Mouse (Mus musculus): ENCODE data around the gene Crtc1. TPM values are rescaled to one million over a fixed set of nuclear protein-coding genes. Genes with fewer than 3 reads are reported as not detected.

Crtc1 gene
- polyA plus RNA-seq, 1 experiment from 2014 or later: 55.9 TPM

DNA sequence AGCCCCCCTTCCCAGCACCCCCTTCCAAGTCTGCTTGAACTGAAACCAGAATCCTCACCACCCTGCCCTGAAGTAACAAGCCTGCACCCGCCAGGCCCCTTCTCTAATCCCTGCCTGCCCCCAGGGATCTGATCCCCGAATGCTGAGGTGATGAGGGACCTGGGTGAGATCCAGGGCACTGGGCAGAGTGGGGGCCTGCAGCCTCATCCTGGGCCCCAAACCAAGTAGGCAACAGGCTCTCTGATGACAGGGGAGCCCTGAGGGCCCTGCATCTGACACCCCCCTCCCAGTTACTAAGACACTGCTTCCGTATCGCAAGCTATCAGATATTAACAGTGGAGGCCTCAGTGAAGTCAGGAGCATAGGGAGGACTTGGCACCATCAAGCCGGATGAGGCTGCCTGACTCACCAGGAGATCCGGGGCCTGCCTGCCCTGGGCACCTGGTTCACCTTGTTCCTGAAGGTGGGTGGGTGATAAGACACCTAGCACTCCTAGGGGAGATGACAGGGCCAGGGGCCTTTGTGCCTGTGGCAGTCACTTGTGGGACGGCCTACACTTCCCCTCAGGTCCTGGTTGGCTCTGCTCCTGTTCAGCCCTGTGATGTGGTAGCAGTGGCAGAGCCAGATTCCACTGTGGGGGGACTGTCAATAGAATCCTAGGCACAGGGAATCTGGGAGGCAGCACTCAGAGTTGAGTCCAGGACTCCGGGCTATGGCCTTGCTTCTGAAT is 44.9 kb downstream of the Crtc1 start:
- ATAC-seq (ENCODE audit: low read depth): no peak
- H3K4me1 ChIP-seq (ENCODE audit: control insufficient read depth, insufficient read depth, low read length): no peaks in the 10 kb centered on the region
- H3K36me3 ChIP-seq (ENCODE audit: control insufficient read depth, insufficient read depth, low read length): peaks cover 16% of the 10 kb centered on the region; the same call in 1 of the 2 replicates
- WGBS: 91% methylated on average over 8 of the region's 8 CpGs
- H3K27me3 ChIP-seq (ENCODE audit: control insufficient read depth, insufficient read depth, low read length): no peaks in the 10 kb centered on the region
- H3K9me3 ChIP-seq (ENCODE audit: control insufficient read depth, low read length): no peaks in the 10 kb centered on the region
- no peak overlapping the region for H3K9ac ChIP-seq (replicated peaks; ENCODE audit: low read depth, low read length)
- no peak overlapping the region for H3K27ac ChIP-seq (ENCODE audit: low read depth, low read length)
- H3K4me3 ChIP-seq (ENCODE audit: low read depth, low read length): no peak overlapping the region
- H3K4me2 ChIP-seq (ENCODE audit: low read depth, low read length): no peak overlapping the region

GRCm38 (mm10) chr8:70393087-70393486 is 46.3 kb downstream of the Crtc1 start:
- Histone ChIP-seq H3K4me2 (ENCODE audit: low read depth, low read length) (no peak overlapping the region), H3K27me3 (ENCODE audit: control insufficient read depth, insufficient read depth, low read length) (no peaks in the 10 kb centered on the region), H3K9me3 (ENCODE audit: control insufficient read depth, low read length) (no peaks in the 10 kb centered on the region), H3K4me3 (ENCODE audit: low read depth, low read length) (no peak overlapping the region), H3K9ac (replicated peaks; ENCODE audit: low read depth, low read length) (no peak overlapping the region), H3K36me3 (ENCODE audit: control insufficient read depth, insufficient read depth, low read length) (peaks cover 16% of the 10 kb centered on the region; the same call in 1 of the 2 replicates), H3K4me1 (ENCODE audit: control insufficient read depth, insufficient read depth, low read length) (no peaks in the 10 kb centered on the region), H3K27ac (ENCODE audit: low read depth, low read length) (no peak overlapping the region)
- no peak for ATAC-seq (ENCODE audit: low read depth)
- WGBS: 82% methylated on average over 5 of the region's 5 CpGs

GRCm38 (mm10) chr8:70389678-70390077 is 49.7 kb downstream of the Crtc1 start:
- Histone ChIP-seq H3K4me3 (ENCODE audit: low read depth, low read length) (no peak overlapping the region), H3K4me1 (ENCODE audit: control insufficient read depth, insufficient read depth, low read length) (no peaks in the 10 kb centered on the region), H3K27me3 (ENCODE audit: control insufficient read depth, insufficient read depth, low read length) (no peaks in the 10 kb centered on the region), H3K36me3 (ENCODE audit: control insufficient read depth, insufficient read depth, low read length) (peaks cover 39% of the 10 kb centered on the region), H3K27ac (ENCODE audit: low read depth, low read length) (no peak overlapping the region), H3K9me3 (ENCODE audit: control insufficient read depth, low read length) (no peaks in the 10 kb centered on the region), H3K4me2 (ENCODE audit: low read depth, low read length) (no peak overlapping the region), H3K9ac (replicated peaks; ENCODE audit: low read depth, low read length) (no peak overlapping the region)
- WGBS: 90% methylated on average over 2 of the region's 2 CpGs
- ATAC-seq (ENCODE audit: low read depth): no peak

DNA sequence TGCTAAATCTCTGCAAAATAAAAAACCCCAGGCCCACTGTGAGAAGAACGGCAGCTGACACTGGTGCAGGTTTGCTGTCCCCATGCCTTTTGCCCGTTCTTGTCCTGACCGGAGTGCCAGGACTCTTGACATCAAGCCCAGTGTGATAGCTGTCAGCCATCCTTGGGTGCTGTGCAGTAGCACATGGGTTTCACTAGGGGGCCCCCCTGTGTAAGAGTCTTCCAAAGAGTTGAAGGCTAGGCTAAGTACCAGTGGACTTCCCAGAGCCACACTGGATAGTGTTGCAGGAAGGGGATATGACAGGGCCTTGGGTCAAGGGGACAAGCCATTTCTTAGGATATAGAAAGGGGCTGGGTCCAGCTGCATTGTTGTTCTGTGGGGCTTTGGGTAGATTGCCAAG is 56.1 kb downstream of the Crtc1 start:
- Histone ChIP-seq H3K9me3 (ENCODE audit: control insufficient read depth, low read length) (no peaks in the 10 kb centered on the region), H3K9ac (replicated peaks; ENCODE audit: low read depth, low read length) (no peak overlapping the region), H3K4me1 (ENCODE audit: control insufficient read depth, insufficient read depth, low read length) (no peaks in the 10 kb centered on the region), H3K27ac (ENCODE audit: low read depth, low read length) (no peak overlapping the region), H3K27me3 (ENCODE audit: control insufficient read depth, insufficient read depth, low read length) (peaks cover 8% of the 10 kb centered on the region), H3K36me3 (ENCODE audit: control insufficient read depth, insufficient read depth, low read length) (peaks cover 24% of the 10 kb centered on the region), H3K4me2 (ENCODE audit: low read depth, low read length) (no peak overlapping the region), H3K4me3 (ENCODE audit: low read depth, low read length) (no peak overlapping the region)
- 52% methylated on average over 3 of the region's 3 CpGs for WGBS
- peak; percentile 49; the same call in 1 of the 2 replicates for ATAC-seq (ENCODE audit: low read depth)

- WGBS: 85% methylated on average over 12 of the region's 12 CpGs
- Histone ChIP-seq H3K4me1 (ENCODE audit: control insufficient read depth, insufficient read depth, low read length) (no peaks in the 10 kb centered on the region), H3K4me3 (ENCODE audit: low read depth, low read length) (no peak overlapping the region), H3K9ac (replicated peaks; ENCODE audit: low read depth, low read length) (no peak overlapping the region), H3K9me3 (ENCODE audit: control insufficient read depth, low read length) (no peaks in the 10 kb centered on the region), H3K27me3 (ENCODE audit: control insufficient read depth, insufficient read depth, low read length) (peaks cover 39% of the 10 kb centered on the region), H3K4me2 (ENCODE audit: low read depth, low read length) (no peak overlapping the region), H3K27ac (ENCODE audit: low read depth, low read length) (no peak overlapping the region), H3K36me3 (ENCODE audit: control insufficient read depth, insufficient read depth, low read length) (no peaks in the 10 kb centered on the region)
- no peak for ATAC-seq (ENCODE audit: low read depth)
Observed at GRCm38 (mm10) chr8:70380069-70380468, 59.3 kb downstream of the Crtc1 start.

- Histone ChIP-seq H3K27me3 (ENCODE audit: control insufficient read depth, insufficient read depth, low read length) (peaks cover 67% of the 10 kb centered on the region), H3K9me3 (ENCODE audit: control insufficient read depth, low read length) (no peaks in the 10 kb centered on the region), H3K36me3 (ENCODE audit: control insufficient read depth, insufficient read depth, low read length) (no peaks in the 10 kb centered on the region), H3K9ac (replicated peaks; ENCODE audit: low read depth, low read length) (no peak overlapping the region), H3K4me3 (ENCODE audit: low read depth, low read length) (no peak overlapping the region), H3K27ac (ENCODE audit: low read depth, low read length) (no peak overlapping the region), H3K4me2 (ENCODE audit: low read depth, low read length) (no peak overlapping the region), H3K4me1 (ENCODE audit: control insufficient read depth, insufficient read depth, low read length) (peaks cover 10% of the 10 kb centered on the region; the same call in 1 of the 2 replicates)
- WGBS: 17% methylated on average over 15 of the region's 15 CpGs
- no peak for ATAC-seq (ENCODE audit: low read depth)
Observed at GRCm38 (mm10) chr8:70377049-70377448, 62.3 kb downstream of the Crtc1 start.

GRCm38 (mm10) chr8:70376275-70376741 is 63.1 kb downstream of the Crtc1 start:
- Histone ChIP-seq H3K27ac (ENCODE audit: low read depth, low read length) (no peak overlapping the region), H3K4me2 (ENCODE audit: low read depth, low read length) (no peak overlapping the region), H3K4me1 (ENCODE audit: control insufficient read depth, insufficient read depth, low read length) (peaks cover 10% of the 10 kb centered on the region; the same call in 1 of the 2 replicates), H3K4me3 (ENCODE audit: low read depth, low read length) (no peak overlapping the region), H3K36me3 (ENCODE audit: control insufficient read depth, insufficient read depth, low read length) (no peaks in the 10 kb centered on the region), H3K27me3 (ENCODE audit: control insufficient read depth, insufficient read depth, low read length) (peaks cover 74% of the 10 kb centered on the region), H3K9me3 (ENCODE audit: control insufficient read depth, low read length) (no peaks in the 10 kb centered on the region), H3K9ac (replicated peaks; ENCODE audit: low read depth, low read length) (no peak overlapping the region)
- WGBS: 8% methylated on average over 36 of the region's 37 CpGs
- ATAC-seq (ENCODE audit: low read depth): no peak

- H3K4me2 ChIP-seq (ENCODE audit: low read depth, low read length): no peak overlapping the region
- peak overlapping the region; percentile 21; the same call in 1 of the 2 replicates for H3K4me3 ChIP-seq (ENCODE audit: low read depth, low read length)
- no peak overlapping the region for H3K27ac ChIP-seq (ENCODE audit: low read depth, low read length)
- H3K27me3 ChIP-seq (ENCODE audit: control insufficient read depth, insufficient read depth, low read length): peaks cover 74% of the 10 kb centered on the region
- H3K36me3 ChIP-seq (ENCODE audit: control insufficient read depth, insufficient read depth, low read length): no peaks in the 10 kb centered on the region
- WGBS: 5% methylated on average over 35 of the region's 35 CpGs
- no peak overlapping the region for H3K9ac ChIP-seq (replicated peaks; ENCODE audit: low read depth, low read length)
- H3K4me1 ChIP-seq (ENCODE audit: control insufficient read depth, insufficient read depth, low read length): peaks cover 10% of the 10 kb centered on the region; the same call in 1 of the 2 replicates
- ATAC-seq (ENCODE audit: low read depth): no peak
- no peaks in the 10 kb centered on the region for H3K9me3 ChIP-seq (ENCODE audit: control insufficient read depth, low read length)
Observed at GRCm38 (mm10) chr8:70375212-70375859, 64.0 kb downstream of the Crtc1 start.

Data from neural tube, embryonic 14.5 days (tissue).